Comparison of ENCODE assay signal across 25 mouse cellular contexts in genomic region chr9:12341453-12341852, GRCm38 (mm10).
DNase-seq lines count a peak whose midpoint lies in the region; ATAC-seq and TF ChIP-seq lines count a peak whose summit lies in the region.
"Had no signal": no experiment of that assay in that cellular context is flagged by ENCODE, and none has a peak within 500 bp of the region (broad histone marks: within the 10 kb centered on the region; RNA-seq: fewer than 3 reads in every experiment).

No protein-coding gene starts in this region.

- H3K9me3 ChIP-seq in forebrain, embryonic 11.5 days (ENCODE audit: control insufficient read depth, low read length), result no peaks in the 10 kb centered on the region
- no peaks in the 10 kb centered on the region for H3K9me3 ChIP-seq in forebrain, embryonic 10.5 days
- no peaks in the 10 kb centered on the region for H3K9me3 ChIP-seq in hindbrain, embryonic 13.5 days
- no peaks in the 10 kb centered on the region for H3K9me3 ChIP-seq in hindbrain, embryonic 10.5 days
- H3K9me3 ChIP-seq in midbrain, embryonic 12.5 days, result no peaks in the 10 kb centered on the region
- no peaks in the 10 kb centered on the region for H3K9me3 ChIP-seq in midbrain, embryonic 11.5 days (ENCODE audit: control insufficient read depth, low read length)
- no peaks in the 10 kb centered on the region for H3K9me3 ChIP-seq in stomach, embryonic 14.5 days (ENCODE audit: control insufficient read depth, low read depth, low read length)
- no peaks in the 10 kb centered on the region for H3K9me3 ChIP-seq in stomach, postnatal 0 days (ENCODE audit: control insufficient read depth, low read length)
- H3K9me3 ChIP-seq: embryonic facial prominence, embryonic 10.5 days; heart, embryonic 13.5 days; kidney, embryonic 15.5 days; liver, embryonic 12.5 days; stomach, embryonic 15.5 days had no signal

- no peak overlapping the region for H3K9ac ChIP-seq in forebrain, embryonic 11.5 days (ENCODE audit: low read length)
- H3K9ac ChIP-seq in hindbrain, embryonic 13.5 days, result no peak overlapping the region
- H3K9ac ChIP-seq in midbrain, embryonic 12.5 days (replicated peaks), result no peak overlapping the region
- H3K9ac ChIP-seq in midbrain, embryonic 11.5 days (ENCODE audit: low read length), result no peak overlapping the region
- no peak overlapping the region for H3K9ac ChIP-seq in stomach, embryonic 14.5 days (replicated peaks; ENCODE audit: low read depth, low read length)
- H3K9ac ChIP-seq in stomach, postnatal 0 days (ENCODE audit: low read length), result no peak overlapping the region
- H3K9ac ChIP-seq: heart, embryonic 13.5 days; kidney, embryonic 15.5 days; liver, embryonic 12.5 days; stomach, embryonic 15.5 days had no signal

- TF ChIP-seq EP300 in stomach, postnatal 0 days (optimal IDR thresholded peaks at IDR 0.05), result no peak

- H3K27me3 ChIP-seq in forebrain, embryonic 11.5 days (ENCODE audit: control insufficient read depth, insufficient read depth, low read length), result no peaks in the 10 kb centered on the region
- no peaks in the 10 kb centered on the region for H3K27me3 ChIP-seq in forebrain, embryonic 10.5 days (ENCODE audit: poor library complexity, severe bottlenecking)
- H3K27me3 ChIP-seq in hindbrain, embryonic 13.5 days, result no peaks in the 10 kb centered on the region
- no peaks in the 10 kb centered on the region for H3K27me3 ChIP-seq in hindbrain, embryonic 10.5 days (ENCODE audit: insufficient read depth, poor library complexity, severe bottlenecking)
- no peaks in the 10 kb centered on the region for H3K27me3 ChIP-seq in midbrain, embryonic 12.5 days
- no peaks in the 10 kb centered on the region for H3K27me3 ChIP-seq in midbrain, embryonic 11.5 days (ENCODE audit: control insufficient read depth, insufficient read depth, low read length)
- H3K27me3 ChIP-seq in stomach, embryonic 14.5 days (ENCODE audit: control insufficient read depth, insufficient read depth, low read length), result no peaks in the 10 kb centered on the region
- no peaks in the 10 kb centered on the region for H3K27me3 ChIP-seq in stomach, postnatal 0 days (ENCODE audit: control insufficient read depth, insufficient read depth, low read length)
- H3K27me3 ChIP-seq: heart, embryonic 13.5 days; kidney, embryonic 15.5 days; liver, embryonic 12.5 days; stomach, embryonic 15.5 days had no signal

- H3K4me2 ChIP-seq in forebrain, embryonic 11.5 days (ENCODE audit: low read depth, low read length, severe bottlenecking), result no peak overlapping the region
- no peak overlapping the region for H3K4me2 ChIP-seq in hindbrain, embryonic 13.5 days
- no peak overlapping the region for H3K4me2 ChIP-seq in midbrain, embryonic 12.5 days (replicated peaks)
- H3K4me2 ChIP-seq in midbrain, embryonic 11.5 days, result no peak overlapping the region
- no peak overlapping the region for H3K4me2 ChIP-seq in stomach, embryonic 14.5 days (replicated peaks; ENCODE audit: low read depth, low read length)
- no peak overlapping the region for H3K4me2 ChIP-seq in stomach, postnatal 0 days (replicated peaks; ENCODE audit: low read depth)
- H3K4me2 ChIP-seq: heart, embryonic 13.5 days; kidney, embryonic 15.5 days; liver, embryonic 12.5 days; stomach, embryonic 15.5 days had no signal

- ATAC-seq in forebrain, embryonic 11.5 days (replicated peaks; ENCODE audit: low FRiP score), result peak; percentile 51
- ATAC-seq in hindbrain, embryonic 13.5 days (ENCODE audit: low FRiP score), result peak; percentile 57; the same call in 1 of the 2 replicates
- peak; percentile 59 for ATAC-seq in midbrain, embryonic 12.5 days (ENCODE audit: low FRiP score, low read depth)
- ATAC-seq in midbrain, embryonic 11.5 days (ENCODE audit: low FRiP score), result no peak
- 0 out of 2 replicates have a peak, but pooled peaks have one; percentile 56 for ATAC-seq in stomach, embryonic 14.5 days (ENCODE audit: insufficient number of reproducible peaks, insufficient read depth, low FRiP score, low read depth)
- ATAC-seq in stomach, postnatal 0 days (ENCODE audit: low FRiP score, low TSS enrichment), result no peak
- ATAC-seq: activated CD4-positive, CD25-positive, alpha-beta regulatory T cell, adult 4 months; liver, embryonic 12.5 days had no signal

- H3K36me3 ChIP-seq in forebrain, embryonic 11.5 days (ENCODE audit: control insufficient read depth, insufficient read depth, low read length), result no peaks in the 10 kb centered on the region
- H3K36me3 ChIP-seq in forebrain, embryonic 10.5 days (replicated peaks), result no peaks in the 10 kb centered on the region
- no peaks in the 10 kb centered on the region for H3K36me3 ChIP-seq in hindbrain, embryonic 13.5 days
- no peaks in the 10 kb centered on the region for H3K36me3 ChIP-seq in hindbrain, embryonic 10.5 days
- H3K36me3 ChIP-seq in midbrain, embryonic 12.5 days, result no peaks in the 10 kb centered on the region
- H3K36me3 ChIP-seq in midbrain, embryonic 11.5 days (ENCODE audit: control insufficient read depth, insufficient read depth, low read length), result no peaks in the 10 kb centered on the region
- no peaks in the 10 kb centered on the region for H3K36me3 ChIP-seq in stomach, embryonic 14.5 days (ENCODE audit: control insufficient read depth, insufficient read depth, low read length)
- H3K36me3 ChIP-seq in stomach, postnatal 0 days (ENCODE audit: control insufficient read depth, insufficient read depth, low read length), result no peaks in the 10 kb centered on the region
- H3K36me3 ChIP-seq: embryonic facial prominence, embryonic 10.5 days; heart, embryonic 13.5 days; kidney, embryonic 15.5 days; liver, embryonic 12.5 days; stomach, embryonic 15.5 days had no signal

- 86% methylated on average over 4 of the region's 4 CpGs for WGBS in forebrain, embryonic 11.5 days
- 92% methylated on average over 4 of the region's 4 CpGs for WGBS in forebrain, embryonic 10.5 days
- WGBS in hindbrain, embryonic 13.5 days, result 83% methylated on average over 4 of the region's 4 CpGs
- 88% methylated on average over 4 of the region's 4 CpGs for WGBS in hindbrain, embryonic 10.5 days
- WGBS in midbrain, embryonic 12.5 days, result 80% methylated on average over 4 of the region's 4 CpGs
- WGBS in midbrain, embryonic 11.5 days, result 87% methylated on average over 4 of the region's 4 CpGs
- 95% methylated on average over 4 of the region's 4 CpGs for WGBS in stomach, embryonic 14.5 days
- 86% methylated on average over 4 of the region's 4 CpGs for WGBS in stomach, postnatal 0 days

- no peak for TF ChIP-seq CTCF in stomach, postnatal 0 days (IDR thresholded peaks at IDR 0.05; ENCODE audit: low read depth)

- no peak for DNase-seq in forebrain, embryonic 11.5 days (ENCODE audit: low spot score)
- DNase-seq in forebrain, embryonic 10.5 days (ENCODE audit: extremely low spot score, low spot score), result no peak
- DNase-seq in hindbrain, embryonic 10.5 days (ENCODE audit: low spot score), result no peak
- DNase-seq in midbrain, embryonic 11.5 days (ENCODE audit: low spot score, missing footprints), result no peak
- DNase-seq in stomach, postnatal 0 days (ENCODE audit: low spot score), result no peak
- DNase-seq: adrenal gland, adult 8-10 months; cerebellum, adult 11-12 months; gastrocnemius, postnatal 14 days; heart, adult 11 months; heart, postnatal 14 days; kidney, adult 11 months; lung, adult 18-20 months; lung, postnatal 10 days; thymus, adult 18-20 months; thymus, postnatal 36 days had no signal

- H3K4me3 ChIP-seq in forebrain, embryonic 11.5 days (ENCODE audit: low read depth, low read length), result no peak overlapping the region
- no peak overlapping the region for H3K4me3 ChIP-seq in forebrain, embryonic 10.5 days
- H3K4me3 ChIP-seq in hindbrain, embryonic 13.5 days, result no peak overlapping the region
- no peak overlapping the region for H3K4me3 ChIP-seq in hindbrain, embryonic 10.5 days
- H3K4me3 ChIP-seq in midbrain, embryonic 12.5 days, result no peak overlapping the region
- no peak overlapping the region for H3K4me3 ChIP-seq in midbrain, embryonic 11.5 days (ENCODE audit: low read depth, low read length)
- no peak overlapping the region for H3K4me3 ChIP-seq in stomach, embryonic 14.5 days (ENCODE audit: low read depth, low read length)
- no peak overlapping the region for H3K4me3 ChIP-seq in stomach, postnatal 0 days (ENCODE audit: low read depth, low read length)
- H3K4me3 ChIP-seq: embryonic facial prominence, embryonic 10.5 days; heart, embryonic 13.5 days; kidney, embryonic 15.5 days; left cerebral cortex, adult 2 months; liver, embryonic 12.5 days; stomach, embryonic 15.5 days had no signal

- no peak overlapping the region for H3K27ac ChIP-seq in forebrain, embryonic 11.5 days (ENCODE audit: low read depth, low read length)
- no peak overlapping the region for H3K27ac ChIP-seq in forebrain, embryonic 10.5 days
- no peak overlapping the region for H3K27ac ChIP-seq in hindbrain, embryonic 13.5 days
- H3K27ac ChIP-seq in hindbrain, embryonic 10.5 days, result no peak overlapping the region
- no peak overlapping the region for H3K27ac ChIP-seq in midbrain, embryonic 12.5 days (replicated peaks)
- H3K27ac ChIP-seq in midbrain, embryonic 11.5 days (ENCODE audit: low read depth, low read length), result no peak overlapping the region
- H3K27ac ChIP-seq in stomach, embryonic 14.5 days (ENCODE audit: low read length), result no peak overlapping the region
- H3K27ac ChIP-seq in stomach, postnatal 0 days (replicated peaks), result no peak overlapping the region
- H3K27ac ChIP-seq: embryonic facial prominence, embryonic 10.5 days; heart, embryonic 13.5 days; kidney, embryonic 15.5 days; left cerebral cortex, adult 2 months; liver, embryonic 12.5 days; stomach, embryonic 15.5 days had no signal

- no peaks in the 10 kb centered on the region for H3K4me1 ChIP-seq in forebrain, embryonic 11.5 days (replicated peaks; ENCODE audit: control insufficient read depth, insufficient read depth, low read length)
- no peaks in the 10 kb centered on the region for H3K4me1 ChIP-seq in forebrain, embryonic 10.5 days
- no peaks in the 10 kb centered on the region for H3K4me1 ChIP-seq in hindbrain, embryonic 13.5 days (replicated peaks)
- no peaks in the 10 kb centered on the region for H3K4me1 ChIP-seq in hindbrain, embryonic 10.5 days (replicated peaks)
- H3K4me1 ChIP-seq in midbrain, embryonic 12.5 days, result no peaks in the 10 kb centered on the region
- H3K4me1 ChIP-seq in midbrain, embryonic 11.5 days (ENCODE audit: control insufficient read depth, insufficient read depth, low read length), result no peaks in the 10 kb centered on the region
- no peaks in the 10 kb centered on the region for H3K4me1 ChIP-seq in stomach, embryonic 14.5 days (ENCODE audit: control insufficient read depth, insufficient read depth, low read length)
- H3K4me1 ChIP-seq in stomach, postnatal 0 days (replicated peaks; ENCODE audit: control insufficient read depth, insufficient read depth), result no peaks in the 10 kb centered on the region
- H3K4me1 ChIP-seq: embryonic facial prominence, embryonic 10.5 days; heart, embryonic 13.5 days; kidney, embryonic 15.5 days; liver, embryonic 12.5 days; stomach, embryonic 15.5 days had no signal

Comparison
In these comparisons a context has a peak if more than half of its experiments do, and no peak if none do; other contexts are left out.
1. ATAC-seq: peak in forebrain, embryonic 11.5 days (single experiment), hindbrain, embryonic 13.5 days (single experiment), midbrain, embryonic 12.5 days (single experiment) and stomach, embryonic 14.5 days (single experiment); none in midbrain, embryonic 11.5 days (single experiment) and stomach, postnatal 0 days (single experiment).